Mouse (Mus musculus) limb, embryonic 10.5 days (tissue): Measurements from ENCODE around the gene Nup107. TPM values are rescaled to one million over a fixed set of nuclear protein-coding genes. Genes with fewer than 3 reads are reported as not detected.

ENCODE experiments used
- DNase-seq: peaks from one replicate; pipeline ENCODE4 v3.0.0-alpha.2; 2017; ENCODE audit warnings: low spot score
- H3K27ac ChIP-seq: fragments of 300-500 bp; sonication (generic); 2 replicates; pipeline ENCODE4 v1.5.1; 2016; ENCODE audit warnings: mild to moderate bottlenecking
- H3K27me3 ChIP-seq: fragments of 300-500 bp; sonication (generic); 2 replicates; pipeline ENCODE4 v1.6.1; 2016; ENCODE audit warnings: low read depth, mild to moderate bottlenecking; ENCODE audit not compliant: poor library complexity, severe bottlenecking
- H3K36me3 ChIP-seq: fragments of 300-500 bp; sonication (generic); 2 replicates; pipeline ENCODE4 v1.6.1; 2016; ENCODE audit warnings: mild to moderate bottlenecking, moderate library complexity
- H3K4me1 ChIP-seq: fragments of 300-500 bp; sonication (generic); 2 replicates; pipeline ENCODE4 v1.6.1; 2016
- H3K4me3 ChIP-seq: fragments of 300-500 bp; sonication (generic); 2 replicates; pipeline ENCODE4 v1.5.1; 2016; ENCODE audit warnings: mild to moderate bottlenecking, moderate library complexity
- H3K9me3 ChIP-seq: fragments of 300-500 bp; sonication (generic); replicated peaks from 2 replicates; pipeline ENCODE4 v1.6.1; 2016; ENCODE audit warnings: mild to moderate bottlenecking
- WGBS: fragments of 180-500 bp; shearing (Covaris S2); methylation state at CpG from one replicate; pipeline ENCODE4 v1.1.7; 2016; 5-methylcytosine and 5-hydroxymethylcytosine counted together
- polyA plus RNA-seq: library from polyadenylated mRNA; unstranded; fragments of >200 nt; fragmentation: Nextera tagmentation; extraction: Ambion mirVana; gene quantifications from 2 replicates; pipeline ENCODE4 v1.2.1, GENCODE M21; 2016

Gene Nup107
- polyA plus RNA-seq, 1 experiment from 2014 or later = 111 TPM

DNA sequence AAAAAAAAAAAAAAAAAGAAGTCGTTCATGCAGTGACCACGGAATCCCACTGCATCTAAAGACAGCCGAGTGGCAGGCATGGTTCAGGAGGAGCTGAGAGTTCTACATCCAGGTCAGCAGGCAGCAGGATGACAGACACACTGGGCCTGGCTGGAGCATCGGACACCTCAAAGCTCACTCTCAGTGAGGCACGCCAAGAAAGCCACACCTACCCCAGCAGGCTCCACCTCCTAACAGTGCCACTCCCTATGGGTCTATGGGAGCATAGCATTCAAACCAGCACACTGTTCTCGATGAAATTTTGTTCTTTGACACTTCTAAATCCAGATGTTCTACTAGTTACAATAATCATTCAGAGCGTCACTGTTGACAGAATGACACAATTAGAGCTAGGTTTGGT lies 5.2 kb upstream of the Nup107 start:
- no peak overlapping the region for H3K4me3 ChIP-seq
- no peak overlapping the region for H3K27ac ChIP-seq
- H3K27me3 ChIP-seq = no peaks in the 10 kb centered on the region
- no peaks in the 10 kb centered on the region for H3K9me3 ChIP-seq
- no peak for DNase-seq
- WGBS = 85% methylated on average over 7 of the region's 7 CpGs
- peaks cover 6% of the 10 kb centered on the region; the same call in 1 of the 2 replicates for H3K4me1 ChIP-seq
- no peaks in the 10 kb centered on the region for H3K36me3 ChIP-seq

DNA sequence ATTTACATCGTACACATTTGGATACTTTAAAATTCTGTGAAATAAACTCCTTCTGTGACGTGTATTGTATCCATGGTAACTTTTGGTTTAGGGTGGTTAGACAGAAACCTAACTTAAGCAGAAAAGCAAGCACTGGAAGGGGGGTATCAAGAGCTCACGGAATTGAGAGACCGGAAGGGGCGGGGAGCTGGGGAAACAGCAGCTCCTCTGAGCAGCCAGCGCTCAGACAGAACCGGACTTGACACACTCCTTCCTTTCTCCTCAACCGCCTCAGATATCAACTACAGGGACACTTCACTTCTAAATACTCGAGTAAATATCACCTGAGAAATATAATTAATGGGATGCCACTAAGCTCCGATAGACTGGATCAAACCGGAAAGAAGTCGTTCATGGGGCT lies 4.6 kb upstream of the Nup107 start:
- WGBS = 92% methylated on average over 12 of the region's 12 CpGs
- H3K36me3 ChIP-seq = no peaks in the 10 kb centered on the region
- H3K4me1 ChIP-seq = peaks cover 6% of the 10 kb centered on the region; the same call in 1 of the 2 replicates
- no peak for DNase-seq
- no peaks in the 10 kb centered on the region for H3K27me3 ChIP-seq
- H3K27ac ChIP-seq = no peak overlapping the region
- H3K4me3 ChIP-seq = no peak overlapping the region
- H3K9me3 ChIP-seq = no peaks in the 10 kb centered on the region

DNA sequence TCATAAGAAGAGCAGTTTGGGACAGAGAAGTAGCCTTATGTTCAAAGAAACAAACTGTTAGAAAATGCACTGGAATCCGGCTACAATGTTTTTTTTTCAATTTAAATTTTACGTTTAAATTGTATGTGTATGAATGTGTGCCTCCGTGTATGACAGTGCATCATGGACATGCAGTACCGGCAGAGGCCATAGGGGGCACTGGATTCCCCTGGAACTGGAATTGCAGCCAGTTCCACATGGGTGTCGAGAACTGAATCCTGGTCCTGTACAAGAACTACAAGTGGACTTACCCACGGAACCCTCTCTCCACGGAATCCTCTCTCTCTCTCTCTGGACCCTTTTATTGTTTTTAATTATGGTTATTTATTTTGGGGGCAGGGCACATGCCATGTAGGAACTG lies 3.7 kb upstream of the Nup107 start:
- no peak for DNase-seq
- 95% methylated on average over 7 of the region's 7 CpGs for WGBS
- Histone ChIP-seq H3K27ac (no peak overlapping the region), H3K9me3 (no peaks in the 10 kb centered on the region), H3K27me3 (no peaks in the 10 kb centered on the region), H3K4me1 (peaks cover 13% of the 10 kb centered on the region), H3K4me3 (no peak overlapping the region), H3K36me3 (no peaks in the 10 kb centered on the region)

DNA sequence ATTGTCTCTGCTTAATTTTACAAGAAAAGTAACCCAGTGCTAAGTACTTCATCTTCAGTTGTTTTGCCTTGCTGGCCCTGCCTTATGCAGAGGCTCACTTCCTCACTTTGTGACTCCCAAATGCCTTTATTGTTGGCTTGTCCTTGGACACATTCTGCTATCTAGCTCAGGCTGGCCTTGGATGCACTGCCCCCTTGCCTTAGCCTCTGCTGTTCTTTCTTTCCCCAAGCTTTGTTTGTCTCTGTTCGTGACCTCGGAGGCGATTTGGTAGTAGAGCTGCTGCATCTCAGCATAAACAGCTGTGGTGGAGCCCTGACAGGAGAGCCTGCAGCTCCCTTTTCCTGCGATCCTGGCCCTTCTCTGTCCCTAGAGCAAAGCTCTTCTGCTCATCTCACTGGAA lies 2.7 kb upstream of the Nup107 start:
- WGBS = 81% methylated on average over 4 of the region's 4 CpGs
- Histone ChIP-seq H3K9me3 (no peaks in the 10 kb centered on the region), H3K36me3 (peaks cover 6% of the 10 kb centered on the region), H3K4me3 (no peak overlapping the region), H3K4me1 (peaks cover 21% of the 10 kb centered on the region), H3K27ac (no peak overlapping the region), H3K27me3 (no peaks in the 10 kb centered on the region)
- no peak for DNase-seq

DNA sequence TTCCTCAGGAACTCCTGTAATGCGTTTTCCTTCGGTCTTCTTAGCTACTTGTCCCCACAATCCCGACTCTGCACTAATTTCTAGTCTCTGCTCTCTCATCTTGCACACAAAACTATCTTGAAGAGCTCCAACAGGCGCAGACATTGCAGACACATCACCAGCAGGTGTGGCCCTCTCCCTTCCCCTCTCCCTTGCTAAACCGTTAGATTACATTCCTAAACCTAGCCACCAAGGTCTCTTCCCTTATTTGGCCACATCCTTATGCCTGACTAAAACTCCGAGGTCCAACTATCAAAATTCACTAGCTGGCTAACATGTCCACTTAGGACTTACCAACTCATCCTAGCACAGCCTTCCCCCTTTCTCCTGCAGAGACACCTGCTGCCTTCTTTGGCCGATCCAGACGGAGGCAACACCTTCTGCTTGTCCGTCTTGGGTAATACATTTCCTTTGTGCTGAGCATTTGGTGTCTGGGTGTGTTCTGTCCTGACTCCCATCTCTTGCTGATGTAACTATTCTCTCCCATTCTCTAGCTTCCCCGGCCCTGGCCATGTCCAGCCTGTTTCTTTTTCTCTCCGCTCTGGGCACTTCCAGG lies 1.0 kb upstream of the Nup107 start:
- peaks cover 19% of the 10 kb centered on the region for H3K36me3 ChIP-seq
- H3K27me3 ChIP-seq = no peaks in the 10 kb centered on the region
- no peak for DNase-seq
- H3K4me1 ChIP-seq = peaks cover 21% of the 10 kb centered on the region
- H3K9me3 ChIP-seq = no peaks in the 10 kb centered on the region
- H3K27ac ChIP-seq = peak overlapping the region; percentile 86
- H3K4me3 ChIP-seq = peak overlapping the region; percentile 70
- WGBS = 77% methylated on average over 11 of the region's 11 CpGs

DNA sequence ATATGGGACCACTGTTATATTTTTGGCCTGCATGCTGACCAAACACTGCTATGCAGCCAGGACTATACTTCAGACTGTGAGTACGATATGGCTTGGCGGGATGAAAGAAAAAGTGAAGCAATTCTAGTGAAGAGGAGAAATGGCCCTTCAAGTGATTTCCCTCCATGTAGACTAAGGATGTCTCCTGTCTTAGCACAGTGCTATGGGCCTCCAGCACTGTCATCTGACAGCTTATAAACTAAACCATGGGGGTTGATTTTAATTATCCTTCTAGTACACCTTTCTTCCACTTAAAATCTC lies 1.4 kb downstream of the Nup107 start:
- Histone ChIP-seq H3K27ac (no peak overlapping the region), H3K4me3 (peak overlapping the region; percentile 70), H3K36me3 (peaks cover 42% of the 10 kb centered on the region), H3K9me3 (no peaks in the 10 kb centered on the region), H3K4me1 (peaks cover 21% of the 10 kb centered on the region), H3K27me3 (no peaks in the 10 kb centered on the region)
- WGBS = 91% methylated on average over 2 of the region's 2 CpGs
- no peak for DNase-seq

DNA sequence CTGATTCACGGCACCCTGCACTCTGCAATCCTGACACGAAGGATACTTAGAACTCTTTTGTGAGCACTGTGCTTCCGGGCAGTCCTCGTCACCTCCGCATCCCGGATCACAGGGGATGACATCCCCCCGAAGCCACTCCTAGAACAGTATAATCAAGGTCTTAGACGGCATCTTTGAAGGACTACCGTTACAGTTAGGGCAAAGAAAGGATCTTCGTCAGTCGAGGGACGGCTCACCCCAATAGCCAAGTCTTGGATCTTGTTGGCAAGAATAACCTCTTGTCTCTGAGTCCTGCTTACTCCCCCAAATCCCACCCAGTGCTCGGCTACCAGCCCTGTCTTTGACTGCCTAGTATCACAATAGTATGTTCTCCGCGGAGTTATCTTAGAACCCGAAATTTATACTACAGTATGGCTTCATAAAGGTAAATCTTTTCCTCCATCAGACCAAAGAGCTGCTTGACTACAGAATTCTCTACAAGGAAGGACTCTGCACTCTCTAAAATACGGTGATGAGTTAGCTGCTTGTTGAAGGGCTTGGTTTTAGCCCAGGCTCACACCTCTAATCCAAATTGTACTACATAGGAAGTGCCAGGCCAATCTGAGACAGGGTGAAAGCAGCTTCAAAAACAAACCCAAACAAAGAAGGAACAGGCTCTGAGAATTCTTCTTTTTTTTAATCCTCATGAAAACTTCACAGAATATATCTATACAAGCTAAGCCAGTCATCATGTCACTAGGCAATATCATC lies 1.9 kb downstream of the Nup107 start:
- Histone ChIP-seq H3K4me3 (no peak overlapping the region), H3K27me3 (no peaks in the 10 kb centered on the region), H3K9me3 (no peaks in the 10 kb centered on the region), H3K4me1 (peaks cover 21% of the 10 kb centered on the region), H3K36me3 (peaks cover 48% of the 10 kb centered on the region), H3K27ac (no peak overlapping the region)
- WGBS = 94% methylated on average over 17 of the region's 17 CpGs
- DNase-seq = no peak

DNA sequence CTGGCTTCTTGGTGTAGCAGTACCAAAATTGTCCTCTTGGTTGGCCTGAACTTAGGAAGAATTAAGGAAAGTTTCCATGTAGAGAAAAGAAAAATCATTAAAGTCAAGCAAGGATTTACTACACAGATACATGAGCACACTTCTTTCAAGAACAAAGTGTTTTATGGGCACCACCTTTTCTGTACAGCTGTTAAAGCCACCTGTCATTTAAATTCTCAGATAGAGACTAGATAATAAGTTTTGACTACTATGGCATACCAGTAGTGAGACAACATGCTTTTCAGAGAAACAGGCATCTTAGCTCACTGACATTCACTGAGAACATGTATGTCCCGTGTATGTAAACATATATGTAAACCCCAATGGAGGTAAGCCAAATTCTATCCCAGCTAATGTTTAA lies 2.5 kb downstream of the Nup107 start:
- no peak for DNase-seq
- Histone ChIP-seq H3K27me3 (no peaks in the 10 kb centered on the region), H3K9me3 (no peaks in the 10 kb centered on the region), H3K4me1 (peaks cover 21% of the 10 kb centered on the region), H3K27ac (no peak overlapping the region), H3K36me3 (peaks cover 54% of the 10 kb centered on the region), H3K4me3 (no peak overlapping the region)
- WGBS = 92% methylated on average over 1 of the region's 1 CpGs

DNA sequence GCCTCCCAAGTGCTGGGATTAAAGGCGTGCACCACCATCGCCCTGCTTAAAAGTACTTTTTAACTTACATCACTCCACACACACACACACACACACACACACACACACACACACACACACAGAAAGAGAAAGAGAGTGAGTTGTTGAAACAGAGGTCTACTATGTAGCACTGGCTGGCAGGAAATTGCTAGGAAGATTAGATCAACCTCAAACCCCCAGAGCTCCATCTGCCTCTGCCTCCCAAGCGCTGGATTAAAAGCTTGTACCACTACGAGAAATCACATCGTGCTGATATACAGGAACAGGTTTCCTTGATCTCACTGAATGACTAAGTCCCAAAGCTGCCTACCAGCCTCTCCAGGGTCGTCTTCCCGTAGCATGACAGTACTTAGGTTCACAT lies 7.9 kb downstream of the Nup107 start:
- whole genome bisulfite sequencing = 95% methylated on average over 7 of the region's 7 CpGs
- no peak overlapping the region for H3K4me3 ChIP-seq

DNA sequence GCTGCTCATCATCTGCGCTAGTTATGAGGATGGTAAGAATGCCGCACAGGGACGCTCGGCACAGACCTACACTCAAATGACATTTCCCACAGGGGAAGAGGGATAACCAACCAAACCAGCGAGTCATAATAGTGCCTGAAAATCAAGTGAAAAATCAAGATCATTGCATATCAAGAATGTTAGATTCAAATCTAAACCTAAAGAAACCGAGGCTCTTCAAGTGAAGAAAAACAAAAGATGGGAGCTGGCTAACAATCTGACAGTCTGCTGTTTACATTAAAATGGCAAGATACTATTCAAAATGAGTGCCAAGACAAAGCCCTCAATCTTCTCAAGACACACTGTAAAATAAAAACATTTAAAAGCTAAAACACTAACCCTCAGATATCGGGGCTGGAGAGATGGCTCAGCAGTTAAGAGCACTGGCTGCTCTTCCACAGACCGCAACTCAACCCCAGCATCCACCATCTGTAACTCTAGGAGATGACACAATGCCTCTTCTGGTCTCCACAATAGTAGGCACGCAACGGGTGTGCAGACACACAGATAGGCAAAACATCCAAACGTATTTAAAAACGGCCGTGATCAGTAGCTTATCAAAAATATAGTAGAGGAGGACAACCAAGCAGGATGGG lies 8.6 kb downstream of the Nup107 start:
- H3K4me1 ChIP-seq = no peaks in the 10 kb centered on the region
- H3K4me3 ChIP-seq = no peak overlapping the region
- peaks cover 97% of the 10 kb centered on the region for H3K36me3 ChIP-seq
- no peak overlapping the region for H3K27ac ChIP-seq
- 97% methylated on average over 13 of the region's 13 CpGs for WGBS
- no peaks in the 10 kb centered on the region for H3K9me3 ChIP-seq
- DNase-seq = no peak
- no peaks in the 10 kb centered on the region for H3K27me3 ChIP-seq

More for the DNA sequence above, 7.9 kb downstream of the Nup107 start:
- Histone ChIP-seq H3K9me3 (no peaks in the 10 kb centered on the region), H3K27me3 (no peaks in the 10 kb centered on the region), H3K27ac (no peak overlapping the region), H3K4me1 (no peaks in the 10 kb centered on the region), H3K36me3 (peaks cover 96% of the 10 kb centered on the region)
- DNase-seq = no peak

DNA sequence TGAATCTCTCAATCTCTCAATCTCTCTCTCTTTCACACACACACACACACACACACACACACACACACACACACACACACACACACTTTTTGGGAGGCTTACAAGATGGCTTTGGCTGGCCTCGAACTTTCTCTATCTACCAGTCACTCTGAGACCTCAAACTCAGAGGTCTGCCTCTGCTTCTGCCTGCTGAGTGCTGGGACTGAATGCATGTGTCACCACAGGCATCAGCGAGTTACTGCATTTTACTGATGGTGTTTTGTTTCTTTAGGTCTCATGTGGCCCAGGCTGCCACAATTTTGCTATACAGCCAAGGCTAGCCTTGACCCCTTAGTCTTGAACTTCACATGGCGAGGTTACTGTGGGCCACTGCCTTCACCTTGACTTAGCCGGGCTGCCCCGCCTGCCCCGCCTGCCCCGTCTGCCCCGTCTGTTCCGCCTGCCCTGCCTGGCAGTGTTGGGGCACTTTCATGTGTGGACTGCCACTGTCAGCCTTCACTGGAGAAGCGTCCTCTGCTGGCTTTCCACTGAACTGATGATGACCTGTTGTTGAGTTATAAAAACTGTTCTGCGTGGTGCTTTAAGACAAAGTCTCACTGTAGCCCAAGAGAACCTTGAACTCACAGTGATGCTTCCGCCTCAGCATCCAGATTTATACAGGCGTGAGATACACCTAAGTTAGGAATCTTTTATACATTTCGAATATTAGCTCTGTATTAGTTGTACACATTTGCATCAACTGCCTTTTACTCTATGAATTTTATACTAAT lies 9.8 kb downstream of the Nup107 start:
- no peak for DNase-seq
- Histone ChIP-seq H3K4me3 (no peak overlapping the region), H3K27me3 (no peaks in the 10 kb centered on the region), H3K27ac (no peak overlapping the region), H3K4me1 (no peaks in the 10 kb centered on the region), H3K9me3 (no peaks in the 10 kb centered on the region), H3K36me3 (peaks cover 100% of the 10 kb centered on the region)
- 93% methylated on average over 14 of the region's 14 CpGs for WGBS

DNA sequence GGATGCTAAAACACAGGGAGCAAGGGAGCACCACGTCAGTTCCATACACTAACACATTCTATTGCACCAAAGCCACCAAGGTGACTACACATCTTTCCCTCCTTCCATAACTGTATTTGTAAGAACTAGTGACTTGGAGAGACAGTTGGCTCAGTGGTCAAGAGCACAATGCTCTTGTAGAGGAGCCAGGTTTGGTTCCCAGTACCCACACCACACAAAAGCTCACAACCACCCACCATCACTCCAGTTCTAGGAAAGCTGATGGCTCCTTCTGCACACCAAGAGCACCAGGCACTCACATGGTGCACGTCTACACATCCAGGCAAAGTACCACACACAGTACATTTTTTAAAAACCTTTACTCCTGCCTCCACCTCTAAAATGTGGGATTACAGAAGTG lies 10.4 kb downstream of the Nup107 start:
- peaks cover 100% of the 10 kb centered on the region for H3K36me3 ChIP-seq
- no peak overlapping the region for H3K4me3 ChIP-seq
- H3K27ac ChIP-seq = no peak overlapping the region
- no peaks in the 10 kb centered on the region for H3K4me1 ChIP-seq
- H3K27me3 ChIP-seq = no peaks in the 10 kb centered on the region
- no peak for DNase-seq
- no peaks in the 10 kb centered on the region for H3K9me3 ChIP-seq
- WGBS = 94% methylated on average over 2 of the region's 2 CpGs
